Mouse (Mus musculus) embryonic facial prominence, embryonic 15.5 days (tissue): ENCODE measurements around the gene Cep19. TPM values are rescaled to one million over a fixed set of nuclear protein-coding genes. Genes with fewer than 3 reads are reported as not detected.
A peak's percentile ranks its signal among the peaks of the same experiment; 100 is the strongest.
"Not testable (repeated sequence)": the region's sequence is repeated elsewhere in the genome, so short reads cannot be mapped to it uniquely, and the experiment has no call there.

Source experiments
- ATAC-seq: fragments of 200-750 bp; cut with Nextera tagmentation; 2 replicates; pipeline ENCODE4 v1.8.0; 2017; ENCODE audit warnings: low read depth, moderate TSS enrichment; ENCODE audit not compliant: insufficient number of reproducible peaks, low FRiP score, low TSS enrichment
- H3K27ac ChIP-seq: fragments of 300-500 bp; sonication (generic); replicated peaks from 2 replicates; pipeline ENCODE4 v1.5.1; 2015; ENCODE audit warnings: mild to moderate bottlenecking, inconsistent platforms
- H3K27me3 ChIP-seq: fragments of 300-500 bp; sonication (generic); 2 replicates; pipeline ENCODE4 v1.6.1; 2015; ENCODE audit warnings: inconsistent platforms
- H3K36me3 ChIP-seq: fragments of 300-500 bp; sonication (generic); 2 replicates; pipeline ENCODE4 v1.6.1; 2015; ENCODE audit warnings: mild to moderate bottlenecking, inconsistent platforms
- H3K4me1 ChIP-seq: fragments of 300-500 bp; sonication (generic); 2 replicates; pipeline ENCODE4 v1.6.1; 2015; ENCODE audit warnings: inconsistent platforms
- H3K4me2 ChIP-seq: fragments of 300-500 bp; sonication (generic); replicated peaks from 2 replicates; pipeline ENCODE4 v1.6.1; 2015; ENCODE audit warnings: mild to moderate bottlenecking, inconsistent platforms
- H3K4me3 ChIP-seq: fragments of 300-500 bp; sonication (generic); replicated peaks from 2 replicates; pipeline ENCODE4 v1.5.1; 2015; ENCODE audit warnings: mild to moderate bottlenecking, inconsistent platforms
- H3K9ac ChIP-seq: fragments of 300-500 bp; sonication (generic); 2 replicates; pipeline ENCODE4 v1.6.1; 2015; ENCODE audit warnings: inconsistent platforms
- H3K9me3 ChIP-seq: fragments of 300-500 bp; sonication (generic); replicated peaks from 2 replicates; pipeline ENCODE4 v1.6.1; 2016; ENCODE audit warnings: inconsistent platforms
- WGBS: fragments of 180-500 bp; shearing (Covaris S2); methylation state at CpG from one replicate; pipeline ENCODE4 v1.1.7; 2015; 5-methylcytosine and 5-hydroxymethylcytosine counted together
- polyA plus RNA-seq: library from polyadenylated mRNA; unstranded; fragments of >200 nt; fragmentation: Nextera tagmentation; extraction: Ambion mirVana; gene quantifications from 2 replicates; pipeline ENCODE4 v1.2.1, GENCODE M21; 2015

Gene Cep19
- polyA plus RNA-seq, 1 experiment from 2014 or later = 29.9 TPM

DNA sequence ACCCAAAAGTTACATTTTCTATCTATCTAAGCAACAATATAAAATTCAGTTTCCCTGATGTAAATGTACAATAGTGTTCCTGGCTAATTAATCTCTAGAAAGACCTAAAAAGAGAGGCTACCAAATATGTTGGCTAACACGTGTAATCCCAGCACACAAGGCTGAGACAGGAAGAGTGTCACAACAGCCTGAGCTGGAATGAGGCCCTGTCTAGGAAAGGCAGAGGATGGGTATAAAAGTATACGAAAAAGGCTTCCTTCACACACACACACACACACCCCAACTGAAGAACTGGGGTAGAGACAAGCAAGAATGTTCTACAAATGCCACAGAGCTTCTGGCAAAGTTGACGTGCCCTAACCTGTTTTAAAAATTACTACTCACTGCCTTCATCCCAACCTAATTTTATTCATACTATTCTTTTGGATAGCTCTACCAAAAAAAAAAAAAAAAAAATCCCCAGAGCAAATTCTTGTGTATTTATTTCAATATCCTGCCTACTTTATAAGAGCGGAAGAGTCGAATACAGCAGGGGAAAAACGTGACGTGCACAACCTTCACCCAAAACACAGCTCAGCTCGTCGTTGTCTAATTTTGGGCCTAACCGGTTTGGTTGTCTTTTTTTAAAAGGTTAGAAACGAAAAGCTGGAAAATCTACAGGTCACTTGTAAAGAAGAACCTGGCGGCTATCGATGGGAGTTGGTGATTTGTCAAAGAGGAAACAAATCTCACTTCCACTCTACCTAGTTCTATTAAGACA is 21.8 kb upstream of the Cep19 start:
- no peaks in the 10 kb centered on the region for H3K36me3 ChIP-seq
- peak overlapping the region; percentile 94 for H3K4me3 ChIP-seq
- H3K4me2 ChIP-seq = peak overlapping the region; percentile 61
- ATAC-seq = no peak
- peaks cover 17% of the 10 kb centered on the region for H3K4me1 ChIP-seq
- 5% methylated on average over 13 of the region's 13 CpGs for WGBS
- peak overlapping the region; percentile 96 for H3K27ac ChIP-seq
- H3K9me3 ChIP-seq = no peaks in the 10 kb centered on the region
- no peaks in the 10 kb centered on the region for H3K27me3 ChIP-seq
- peak overlapping the region; percentile 97 for H3K9ac ChIP-seq

GRCm38 (mm10) chr16:32078408-32078990 is 21.1 kb upstream of the Cep19 start:
- Histone ChIP-seq H3K4me2 (peak overlapping the region; percentile 61), H3K4me1 (peaks cover 17% of the 10 kb centered on the region), H3K36me3 (peaks cover 2% of the 10 kb centered on the region; the same call in 1 of the 2 replicates), H3K27ac (peak overlapping the region; percentile 96), H3K9ac (peak overlapping the region; percentile 97), H3K9me3 (no peaks in the 10 kb centered on the region), H3K4me3 (peak overlapping the region; percentile 94), H3K27me3 (no peaks in the 10 kb centered on the region)
- WGBS = under 1% methylated on average over 30 of the region's 30 CpGs
- no peak for ATAC-seq

DNA sequence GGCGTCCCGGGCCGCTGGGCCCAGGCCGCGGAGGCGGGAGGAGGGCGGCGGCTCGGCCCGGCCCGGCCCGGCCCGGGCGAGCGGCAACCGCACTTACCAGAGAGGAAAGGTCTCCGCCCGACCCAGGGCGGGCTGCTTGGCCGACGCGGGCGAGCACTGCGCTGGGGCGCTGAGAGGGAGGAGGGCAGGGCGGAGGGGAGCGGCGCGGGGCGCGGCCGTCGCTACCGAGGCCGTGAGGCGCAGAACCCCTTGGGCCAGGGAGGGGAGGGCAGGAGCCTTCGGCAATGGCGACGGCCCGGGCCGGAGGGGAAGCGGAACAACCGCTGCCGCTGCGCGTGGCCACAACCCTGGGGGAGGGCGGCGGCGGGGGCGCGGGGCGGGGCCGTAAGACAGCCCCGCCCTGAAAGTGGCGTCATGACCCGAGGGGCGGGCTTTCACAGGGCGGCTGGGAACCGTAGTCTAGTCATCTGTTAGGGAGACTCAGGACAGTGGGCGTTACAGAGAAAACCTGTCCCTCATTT is 20.5 kb upstream of the Cep19 start, which contains the start of gene Pak2:
Pak2 (minus strand) TSS at position 352 of the 521 bp plus-strand sequence.
- Histone ChIP-seq H3K4me1 (peaks cover 17% of the 10 kb centered on the region), H3K4me2 (peak within 1 kb of the TSS; percentile 61), H3K27me3 (no peaks in the 10 kb centered on the region), H3K27ac (peak within 1 kb of the TSS; percentile 96), H3K4me3 (peak within 1 kb of the TSS; percentile 94), H3K36me3 (peaks cover 5% of the 10 kb centered on the region; the same call in 1 of the 2 replicates), H3K9me3 (no peaks in the 10 kb centered on the region), H3K9ac (peak within 1 kb of the TSS; percentile 97)
- WGBS = 1% methylated on average over 56 of the region's 60 CpGs
- ATAC-seq = peak; percentile 94

GRCm38 (mm10) chr16:32087629-32088443 is 11.8 kb upstream of the Cep19 start:
- Histone ChIP-seq H3K9me3 (no peaks in the 10 kb centered on the region), H3K4me3 (no peak overlapping the region), H3K9ac (no peak overlapping the region), H3K36me3 (peaks cover 73% of the 10 kb centered on the region), H3K4me2 (peak overlapping the region; percentile 19; the same call in 1 of the 2 replicates), H3K4me1 (no peaks in the 10 kb centered on the region), H3K27me3 (no peaks in the 10 kb centered on the region), H3K27ac (peak overlapping the region; percentile 63)
- 61% methylated on average over 17 of the region's 17 CpGs for WGBS
- ATAC-seq = no peak

GRCm38 (mm10) chr16:32091466-32091865 is 8.1 kb upstream of the Cep19 start:
- H3K27me3 ChIP-seq = no peaks in the 10 kb centered on the region
- peaks cover 55% of the 10 kb centered on the region for H3K36me3 ChIP-seq
- ATAC-seq = no peak
- H3K4me3 ChIP-seq = no peak overlapping the region
- H3K4me1 ChIP-seq = no peaks in the 10 kb centered on the region
- no peaks in the 10 kb centered on the region for H3K9me3 ChIP-seq
- no peak overlapping the region for H3K4me2 ChIP-seq
- no peak overlapping the region for H3K27ac ChIP-seq
- H3K9ac ChIP-seq = no peak overlapping the region
- WGBS = 97% methylated on average over 7 of the region's 7 CpGs

DNA sequence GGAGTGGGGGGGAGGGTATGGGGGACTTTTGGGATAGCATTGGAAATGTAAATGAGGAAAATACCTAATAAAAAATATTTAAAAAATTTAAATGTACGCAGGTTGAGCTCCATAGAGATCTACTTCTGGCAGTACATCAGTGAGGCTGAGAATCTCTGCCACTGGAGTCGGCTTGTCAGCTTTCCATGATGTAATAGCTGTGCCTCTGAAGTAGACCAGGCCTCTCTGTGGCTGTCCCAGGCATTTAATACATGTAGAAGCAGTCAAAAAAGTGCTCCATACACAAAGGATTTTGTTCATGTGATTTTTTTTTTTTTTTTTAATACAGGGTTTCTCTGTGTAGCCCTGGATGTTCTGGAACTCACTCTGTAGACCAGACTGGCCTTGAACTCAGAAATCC is 1.8 kb upstream of the Cep19 start:
- H3K27ac ChIP-seq, H3K9ac ChIP-seq, H3K4me2 ChIP-seq, H3K9me3 ChIP-seq, H3K27me3 ChIP-seq, H3K36me3 ChIP-seq, ATAC-seq, H3K4me3 ChIP-seq: not testable (repeated sequence)
- peaks cover 15% of the 10 kb centered on the region for H3K4me1 ChIP-seq
- WGBS = 83% methylated on average over 2 of the region's 2 CpGs

- H3K9me3 ChIP-seq = no peaks in the 10 kb centered on the region
- peak; percentile 80 for ATAC-seq
Measured at GRCm38 (mm10) chr16:32098897-32099637, 533 bp upstream of the Cep19 start.

GRCm38 (mm10) chr16:32102295-32102694 is 2.7 kb downstream of the Cep19 start:
- Histone ChIP-seq H3K27me3 (no peaks in the 10 kb centered on the region), H3K4me3 (no peak overlapping the region), H3K27ac (no peak overlapping the region), H3K4me1 (peaks cover 15% of the 10 kb centered on the region), H3K4me2 (no peak overlapping the region), H3K9me3 (no peaks in the 10 kb centered on the region), H3K36me3 (peaks cover 34% of the 10 kb centered on the region), H3K9ac (no peak overlapping the region)
- WGBS = 86% methylated on average over 13 of the region's 13 CpGs
- ATAC-seq = no peak

More at GRCm38 (mm10) chr16:32098897-32099637, 533 bp upstream of the Cep19 start:
- Histone ChIP-seq H3K4me2 (peak overlapping the region; percentile 68), H3K27ac (peak overlapping the region; percentile 84), H3K36me3 (peaks cover 19% of the 10 kb centered on the region), H3K4me1 (peaks cover 15% of the 10 kb centered on the region), H3K4me3 (peak overlapping the region; percentile 75), H3K27me3 (no peaks in the 10 kb centered on the region), H3K9ac (peak overlapping the region; percentile 75)
- WGBS = under 1% methylated on average over 39 of the region's 39 CpGs

DNA sequence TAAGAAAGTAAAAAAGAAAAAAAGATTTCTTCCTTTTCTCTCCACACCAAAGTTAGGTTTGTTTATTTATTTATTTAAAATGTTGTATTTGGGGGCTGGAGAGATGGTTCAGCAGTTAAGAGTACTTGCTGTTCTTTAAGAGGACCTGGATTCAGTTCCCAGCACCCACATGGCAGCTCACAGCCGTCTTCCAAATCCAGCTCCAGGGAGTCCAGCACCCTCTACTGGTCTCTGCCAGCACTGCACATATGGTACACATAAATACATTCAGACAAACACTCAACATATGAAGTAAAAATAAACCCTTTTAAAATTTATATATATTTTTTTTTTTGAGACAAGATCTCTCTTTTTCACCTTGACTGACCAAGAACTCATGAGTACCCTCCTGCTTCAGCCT is 6.1 kb downstream of the Cep19 start:
- no peaks in the 10 kb centered on the region for H3K9me3 ChIP-seq
- ATAC-seq = no peak
- WGBS = 91% methylated on average over 1 of the region's 1 CpGs
- peaks cover 42% of the 10 kb centered on the region for H3K36me3 ChIP-seq
- H3K4me3 ChIP-seq = no peak overlapping the region
- H3K9ac ChIP-seq = no peak overlapping the region
- no peaks in the 10 kb centered on the region for H3K4me1 ChIP-seq
- H3K4me2 ChIP-seq = no peak overlapping the region
- no peaks in the 10 kb centered on the region for H3K27me3 ChIP-seq
- no peak overlapping the region for H3K27ac ChIP-seq

GRCm38 (mm10) chr16:32107342-32108045 is 7.9 kb downstream of the Cep19 start:
- Histone ChIP-seq H3K4me1 (no peaks in the 10 kb centered on the region), H3K9me3 (no peaks in the 10 kb centered on the region), H3K4me3 (no peak overlapping the region), H3K27ac (no peak overlapping the region), H3K4me2 (no peak overlapping the region), H3K36me3 (peaks cover 42% of the 10 kb centered on the region), H3K9ac (no peak overlapping the region), H3K27me3 (no peaks in the 10 kb centered on the region)
- WGBS = 83% methylated on average over 12 of the region's 12 CpGs
- no peak for ATAC-seq
